Mouse (Mus musculus) embryo, embryonic 11 days (tissue): ENCODE data around the gene Dnajb13.
"Not testable (repeated sequence)": the region's sequence is repeated elsewhere in the genome, so short reads cannot be mapped to it uniquely, and the experiment has no call there.

ENCODE experiments used
- DNase-seq: peaks from one replicate; pipeline ENCODE4 v3.0.0-alpha.2; 2015

Gene Dnajb13

GRCm38 (mm10) chr7:100484493-100484892 lies 30.3 kb downstream of the Dnajb13 start:
- DNase-seq = no peak

GRCm38 (mm10) chr7:100482046-100482445 lies 32.7 kb downstream of the Dnajb13 start:
- not testable (repeated sequence) for DNase-seq

DNA sequence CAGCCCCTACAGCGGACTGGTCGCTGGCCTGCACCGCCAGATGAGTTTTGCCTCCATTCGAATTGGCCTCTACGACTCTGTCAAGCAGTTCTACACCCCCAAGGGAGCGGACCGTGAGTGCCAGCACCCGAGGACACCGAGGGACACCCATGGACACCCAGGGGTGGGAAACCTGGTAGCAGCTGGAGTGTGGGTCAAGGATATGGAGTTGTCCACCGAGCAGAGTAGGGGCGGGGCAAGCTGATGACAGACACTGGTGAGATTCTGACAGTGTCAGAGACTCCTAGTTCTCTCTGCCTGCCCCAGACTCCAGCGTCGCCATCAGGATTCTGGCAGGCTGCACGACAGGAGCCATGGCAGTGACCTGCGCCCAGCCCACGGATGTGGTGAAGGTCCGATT lies 34.6 kb downstream of the Dnajb13 start:
- no peak for DNase-seq

DNA sequence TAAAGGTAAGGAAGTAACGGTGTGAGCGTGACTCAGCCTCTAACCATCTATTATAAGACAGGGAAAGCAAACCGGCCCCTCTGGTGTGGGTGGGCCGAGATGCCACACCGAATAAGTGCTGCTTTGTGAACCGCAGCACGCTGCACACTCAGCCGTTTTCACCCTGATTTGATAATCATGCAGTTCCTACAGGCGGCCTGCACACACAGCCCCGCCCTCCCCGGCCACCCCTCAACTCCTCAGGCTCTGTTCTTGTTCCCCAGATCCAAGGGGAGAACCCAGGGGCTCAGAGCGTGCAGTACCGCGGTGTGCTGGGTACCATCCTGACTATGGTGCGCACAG lies 35.0 kb downstream of the Dnajb13 start:
- no peak for DNase-seq

GRCm38 (mm10) chr7:100479100-100479822 lies 35.5 kb downstream of the Dnajb13 start:
- DNase-seq = no peak

GRCm38 (mm10) chr7:100474680-100475079 lies 40.1 kb downstream of the Dnajb13 start:
- no peak for DNase-seq

DNA sequence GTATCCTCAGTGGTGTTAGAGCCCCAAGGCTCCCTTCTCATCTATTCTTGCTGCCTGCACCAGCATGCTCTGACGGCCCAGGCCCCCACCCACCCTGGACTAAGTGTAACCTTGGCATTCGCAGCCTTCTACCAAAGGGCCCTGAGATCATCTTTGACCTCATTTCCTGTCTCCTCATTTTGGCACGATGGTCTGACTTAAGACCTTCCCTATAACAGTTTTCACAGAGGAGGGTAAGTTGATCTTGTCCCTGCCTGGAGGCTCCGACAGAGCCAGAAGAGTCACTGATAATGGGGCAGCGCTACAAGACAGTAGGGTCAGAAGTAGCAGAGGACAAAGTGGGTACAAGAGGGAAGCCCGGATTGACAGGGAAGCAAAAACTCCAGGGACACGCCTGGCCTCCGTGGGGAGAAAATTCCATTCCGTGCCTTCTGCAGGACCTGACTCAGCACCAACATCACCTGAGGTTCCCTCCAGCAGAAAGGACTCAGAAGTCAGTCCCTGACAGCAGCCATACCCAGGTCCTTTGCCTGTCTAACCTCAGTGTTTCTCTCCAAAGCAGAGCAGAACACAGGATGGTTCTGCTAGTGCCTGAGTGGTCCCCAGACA lies 40.8 kb downstream of the Dnajb13 start:
- no peak for DNase-seq

DNA sequence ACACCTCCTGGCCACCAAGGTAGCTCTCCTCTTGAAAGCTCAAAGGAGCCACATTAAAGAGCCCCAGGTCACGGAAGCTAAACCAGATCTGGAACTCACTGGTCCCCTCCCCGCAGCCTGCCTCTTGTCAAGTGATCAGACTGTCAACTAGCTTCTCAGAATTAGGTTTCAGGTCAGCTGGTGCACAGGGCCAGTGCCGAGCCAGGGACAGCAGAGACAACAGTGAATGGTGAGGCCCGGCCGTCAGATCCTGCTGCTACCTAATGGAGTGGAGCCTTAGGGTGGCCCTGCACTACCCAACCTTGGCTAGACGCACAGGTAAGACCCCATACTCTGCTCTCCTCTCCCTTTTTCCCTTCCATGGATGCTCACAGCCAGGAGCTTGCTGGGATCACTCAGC lies 42.0 kb downstream of the Dnajb13 start, which contains the start of gene Ucp3:
Gene Ucp3, plus strand, starts transcription at position 214 of the 400 bp plus-strand sequence.
- DNase-seq = no peak

- no peak for DNase-seq
Observed at GRCm38 (mm10) chr7:100471407-100471797, 43.4 kb downstream of the Dnajb13 start.

GRCm38 (mm10) chr7:100470796-100471406 lies 43.9 kb downstream of the Dnajb13 start:
- DNase-seq = no peak

DNA sequence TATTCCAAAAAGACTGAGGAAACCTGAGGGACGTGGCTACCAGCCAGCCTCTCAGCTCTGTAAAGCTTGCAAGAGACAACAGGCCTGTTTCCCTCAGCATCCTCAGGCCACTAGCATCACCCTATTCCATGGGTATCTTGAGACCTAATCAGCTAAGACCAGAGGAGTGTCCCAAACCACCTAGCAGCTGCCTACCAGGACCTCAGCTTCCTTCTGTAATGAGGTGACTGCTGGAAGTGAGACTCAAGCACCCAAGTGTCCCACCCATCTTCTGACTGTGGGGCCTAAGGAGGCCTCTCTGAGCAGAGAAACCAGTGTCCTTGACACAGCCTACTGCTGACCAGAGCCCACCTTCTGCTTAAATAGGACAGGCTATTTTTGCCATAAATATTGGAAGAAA lies 45.3 kb downstream of the Dnajb13 start:
- no peak for DNase-seq

- DNase-seq = no peak
Observed at GRCm38 (mm10) chr7:100468761-100469160, 46.0 kb downstream of the Dnajb13 start.

GRCm38 (mm10) chr7:100466781-100467510 lies 47.8 kb downstream of the Dnajb13 start:
- DNase-seq = no peak

GRCm38 (mm10) chr7:100465656-100466309 lies 49.0 kb downstream of the Dnajb13 start:
- DNase-seq = no peak

DNA sequence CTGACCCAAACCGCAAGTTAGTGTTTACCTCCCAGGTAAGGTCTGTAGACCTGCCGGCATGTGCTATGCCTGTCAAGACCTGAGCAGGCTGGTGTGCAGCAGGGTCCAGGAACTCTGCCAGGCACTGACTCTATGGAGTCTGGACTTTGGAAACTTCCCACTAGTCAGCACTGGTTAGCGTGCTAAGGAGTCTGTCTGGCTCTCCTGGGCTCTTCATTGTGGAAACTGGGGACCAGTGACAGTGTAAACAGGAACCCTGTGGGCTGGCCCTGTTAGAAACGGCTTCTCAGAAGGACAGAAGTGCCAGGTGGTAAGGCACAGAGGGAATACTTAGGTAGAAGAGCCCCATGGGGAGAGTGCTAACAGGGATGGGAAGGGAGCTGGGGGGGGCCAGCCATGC lies 49.5 kb downstream of the Dnajb13 start:
- no peak for DNase-seq

- DNase-seq = no peak
Observed at GRCm38 (mm10) chr7:100464248-100464647, 50.5 kb downstream of the Dnajb13 start.

DNA sequence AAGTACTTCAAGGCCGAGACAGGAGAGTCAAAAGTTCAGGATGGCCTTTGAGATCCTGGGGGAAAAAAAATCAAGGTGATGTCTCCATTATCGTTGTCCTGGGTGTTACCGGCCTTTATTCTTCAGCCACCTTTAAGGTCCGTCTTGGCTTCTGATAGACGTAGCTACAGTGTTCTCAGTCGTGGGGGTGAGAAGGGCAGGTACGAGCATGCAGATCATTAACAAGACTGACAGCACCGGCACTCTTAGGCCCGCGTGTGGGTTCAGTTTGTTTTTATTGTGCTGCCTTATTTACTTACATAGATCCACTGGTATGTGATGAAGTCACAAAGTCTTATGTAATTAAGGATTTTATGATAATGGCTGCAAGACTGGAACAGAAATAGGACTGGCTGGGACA lies 51.0 kb downstream of the Dnajb13 start:
- no peak for DNase-seq

DNA sequence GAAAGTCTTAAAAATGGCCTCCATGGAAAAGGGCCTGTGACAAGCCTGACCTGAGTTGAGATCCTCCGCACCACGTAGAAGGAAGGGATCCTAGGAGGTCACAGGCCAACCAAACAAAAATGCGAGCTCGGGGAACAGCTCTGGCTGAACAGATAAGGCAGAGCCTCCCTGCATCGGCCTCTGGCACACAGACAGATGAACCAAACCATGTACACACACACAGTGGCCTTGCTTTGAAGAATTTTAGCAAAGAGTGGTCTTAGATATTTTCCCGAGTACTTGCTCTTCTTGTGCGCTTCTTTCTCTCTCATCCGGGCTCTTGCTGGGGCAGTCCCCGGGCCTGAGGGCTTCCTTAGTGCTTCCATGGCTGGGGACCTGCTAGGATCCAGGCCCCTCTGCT lies 51.6 kb downstream of the Dnajb13 start:
- no peak for DNase-seq

DNA sequence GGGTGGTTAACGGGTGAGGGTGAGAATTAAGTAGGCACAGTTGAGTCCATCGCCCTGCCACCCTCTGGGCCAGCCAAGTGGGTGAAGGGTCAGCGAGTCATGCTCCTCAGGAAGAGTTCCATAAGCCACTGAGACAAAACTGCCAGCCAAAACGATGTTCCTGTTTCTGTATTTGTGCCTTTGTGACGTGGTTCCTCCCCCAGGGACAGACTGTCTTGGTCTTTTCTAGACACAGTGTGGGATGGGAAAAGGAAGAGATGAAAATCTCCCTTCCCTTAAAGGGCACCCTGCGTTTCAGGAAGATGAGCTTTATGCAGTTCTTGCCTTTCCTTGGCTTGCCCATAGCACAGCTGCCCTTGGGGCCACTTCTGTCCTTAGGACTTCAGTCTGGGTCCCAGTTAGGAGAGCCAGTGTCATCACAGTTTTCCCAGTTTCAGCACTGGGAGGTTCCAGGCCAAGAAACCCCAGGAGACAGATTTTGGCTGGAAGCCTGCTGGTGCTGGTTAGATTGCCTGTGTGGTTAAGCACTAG lies 53.1 kb downstream of the Dnajb13 start:
- DNase-seq = no peak

- no peak for DNase-seq
Observed at GRCm38 (mm10) chr7:100459862-100460261, 54.9 kb downstream of the Dnajb13 start.

DNA sequence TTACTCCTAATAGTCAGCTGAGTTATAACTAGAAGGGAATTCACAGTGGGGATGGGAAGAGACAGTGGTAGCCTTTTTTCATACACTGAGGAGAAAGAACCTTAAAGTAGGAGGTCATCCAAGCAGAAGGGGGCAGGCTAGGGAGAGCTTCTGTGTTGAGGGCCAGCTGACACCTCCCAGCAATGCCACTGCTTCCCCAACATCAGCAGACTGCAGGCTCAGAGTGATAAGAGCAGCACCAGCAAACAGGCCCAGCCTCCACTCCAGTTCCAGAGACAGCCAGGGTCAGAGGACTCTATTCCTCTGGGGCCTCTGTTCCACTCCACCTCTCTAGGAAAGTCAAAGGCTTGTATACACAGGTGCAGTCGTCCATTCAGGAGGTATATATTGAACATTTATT lies 56.6 kb downstream of the Dnajb13 start:
- DNase-seq = no peak
